Mouse (Mus musculus): ENCODE data around the gene Pde4b.

The Pde4b gene

DNA sequence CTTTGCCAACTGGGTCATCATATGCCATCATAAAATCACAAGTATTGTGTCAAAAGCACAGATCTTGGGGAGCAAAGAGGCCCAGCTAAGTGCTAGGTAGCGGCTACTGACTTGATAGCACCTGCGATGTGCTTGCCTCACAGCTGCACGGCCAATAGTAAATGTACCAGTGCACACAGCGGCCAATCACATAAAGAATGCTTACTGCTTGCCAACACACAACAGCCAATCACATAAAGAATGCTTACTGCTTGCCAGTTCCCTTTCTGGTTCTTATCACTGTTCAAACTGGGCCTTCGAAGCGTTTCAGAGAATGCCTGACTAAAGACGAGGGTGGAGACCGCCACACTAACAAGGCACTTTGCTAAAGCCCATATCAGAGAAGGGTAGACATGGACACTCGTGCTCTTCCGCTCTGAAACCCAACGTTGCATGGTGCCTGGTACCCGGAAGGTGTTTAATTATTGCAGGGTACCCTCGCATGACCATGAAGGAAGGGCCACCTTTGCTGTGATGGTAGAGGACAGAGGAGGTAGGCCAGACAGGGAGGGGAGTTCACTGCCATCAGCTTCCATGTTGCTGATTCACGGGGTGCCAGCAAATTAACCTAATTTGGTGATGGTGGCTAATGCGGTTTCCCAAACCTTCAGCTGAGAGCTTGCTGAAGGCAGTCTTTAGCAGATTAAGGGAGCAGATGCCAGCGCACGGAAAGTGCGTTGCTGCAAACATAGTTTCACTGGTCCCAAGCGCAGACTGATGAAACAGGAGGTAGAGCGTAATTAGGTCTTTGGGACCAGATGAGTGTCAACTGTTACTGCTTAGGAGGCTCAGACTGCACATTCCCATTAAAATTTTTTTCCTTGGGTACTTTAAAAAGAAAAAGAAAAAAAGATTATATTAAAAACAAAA, 409.2 kb downstream of the Pde4b start:
- in situ Hi-C loops (cut with MboI; ENCODE audit: unreplicated experiment in 2 of 2) = loop anchor here (5.0 to 25.0 kb wide), 4 partner anchors 156 to 859 kb away; partner anchors contain the start of gene Leprot (in 1 of the 2)

DNA sequence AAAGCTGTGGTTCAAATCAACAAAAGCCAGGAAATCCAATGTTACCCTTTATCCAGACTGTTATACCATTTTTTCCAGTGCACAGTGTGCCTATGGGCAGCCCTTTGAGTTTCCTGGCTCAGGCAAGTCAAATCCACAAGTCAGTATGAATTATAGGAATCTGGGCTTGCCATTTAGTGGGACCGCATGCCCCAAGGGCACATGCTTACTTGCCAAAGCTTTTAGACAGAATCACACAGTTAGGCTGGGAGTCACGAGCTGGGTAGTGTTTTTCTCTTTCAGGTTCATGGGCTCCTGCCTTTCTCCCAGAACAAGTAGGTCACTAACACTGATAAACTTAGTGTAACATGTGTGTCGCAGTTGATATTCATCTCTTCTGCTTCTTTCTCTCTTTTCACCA, 409.9 kb downstream of the Pde4b start:
- in situ Hi-C loops (cut with MboI; ENCODE audit: unreplicated experiment in 2 of 2) = loop anchor here (5.0 to 25.0 kb wide), 4 partner anchors 155 to 860 kb away; partner anchors contain the start of gene Leprot (in 1 of the 2)

DNA sequence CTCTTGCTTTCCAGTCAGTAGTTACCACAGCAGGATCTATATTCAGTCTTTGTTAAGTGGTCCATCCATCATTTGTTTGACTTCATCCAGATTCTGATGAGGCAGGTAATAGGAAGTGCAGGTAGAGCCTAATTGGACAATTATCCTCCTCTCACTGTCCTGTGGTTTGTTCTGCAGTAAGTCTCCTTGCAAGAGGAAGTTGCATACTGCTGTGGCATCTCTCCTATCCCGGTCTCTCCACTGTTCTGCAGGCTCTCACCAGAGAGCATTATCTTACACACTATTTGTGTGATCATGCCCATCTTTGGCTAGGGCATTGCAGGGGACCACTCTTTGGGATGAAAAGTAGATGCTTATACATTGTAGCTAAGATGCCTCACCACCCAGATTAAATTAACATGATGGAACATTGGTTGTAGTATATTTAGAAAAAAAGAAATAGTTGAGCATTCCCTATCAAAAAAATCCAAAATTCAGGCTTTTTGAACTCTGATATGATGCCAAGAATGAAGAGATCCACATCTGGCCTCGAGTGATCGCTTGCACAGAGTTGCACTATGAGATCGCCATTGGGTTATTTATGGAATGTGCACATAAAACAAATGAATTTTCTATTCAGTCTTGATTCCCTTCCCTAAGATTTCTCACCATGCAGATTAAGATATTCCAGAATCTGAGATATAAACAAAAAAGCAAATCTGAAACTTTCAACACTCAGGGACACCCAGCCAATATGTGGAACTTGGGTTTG, 411.0 kb downstream of the Pde4b start:
- in situ Hi-C loops (cut with MboI; ENCODE audit: unreplicated experiment in 2 of 2) = loop anchor here (5.0 to 25.0 kb wide), 4 partner anchors 154 to 861 kb away; partner anchors contain the start of gene Leprot (in 1 of the 2)

DNA sequence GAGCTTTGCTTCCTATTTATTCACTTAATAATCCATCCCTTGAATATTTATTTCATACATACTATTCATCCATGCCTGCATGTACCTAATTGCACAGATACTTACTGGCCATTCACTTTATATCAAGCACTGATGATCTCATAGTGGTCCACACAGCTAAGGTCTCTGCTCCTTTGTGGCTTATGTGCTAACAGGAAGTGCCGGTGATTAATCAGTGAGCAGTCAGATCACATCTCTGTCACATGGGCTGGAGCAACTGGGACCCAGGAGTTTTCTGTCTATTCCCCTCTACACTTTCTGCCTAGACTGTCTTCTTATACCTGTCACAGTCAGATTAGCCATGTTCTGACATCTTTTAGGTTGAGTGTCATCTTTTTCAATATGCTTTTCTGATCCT, 411.6 kb downstream of the Pde4b start:
- in situ Hi-C loops (cut with MboI; ENCODE audit: unreplicated experiment in 2 of 2) = loop anchor here (5.0 to 25.0 kb wide), 4 partner anchors 153 to 862 kb away; partner anchors contain the start of gene Leprot (in 1 of the 2)

DNA sequence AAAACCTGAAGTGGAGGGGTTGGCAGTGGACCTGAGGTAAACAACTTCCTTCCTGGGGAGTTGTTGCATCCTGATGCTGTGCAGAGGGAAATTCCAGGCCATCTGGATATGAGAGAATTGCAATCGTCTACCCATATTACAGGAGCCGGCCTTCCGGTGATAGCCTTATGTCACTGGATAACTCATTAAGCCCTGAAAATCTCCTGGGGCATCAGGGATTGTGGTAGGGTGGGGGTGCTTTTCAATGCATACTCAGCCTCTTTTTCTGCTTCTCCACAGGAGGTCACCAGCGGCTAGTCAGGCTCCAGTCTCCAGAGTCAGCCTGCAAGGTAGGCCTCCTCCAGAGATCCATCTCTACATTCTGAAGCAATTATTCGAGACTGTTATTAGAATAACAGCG, 418.4 kb downstream of the Pde4b start:
- in situ Hi-C loops (cut with MboI; ENCODE audit: unreplicated experiment in 2 of 2) = loop anchor here (10.0 to 25.0 kb wide), 3 partner anchors 619 to 1318 kb away; no protein-coding TSS in a partner anchor

DNA sequence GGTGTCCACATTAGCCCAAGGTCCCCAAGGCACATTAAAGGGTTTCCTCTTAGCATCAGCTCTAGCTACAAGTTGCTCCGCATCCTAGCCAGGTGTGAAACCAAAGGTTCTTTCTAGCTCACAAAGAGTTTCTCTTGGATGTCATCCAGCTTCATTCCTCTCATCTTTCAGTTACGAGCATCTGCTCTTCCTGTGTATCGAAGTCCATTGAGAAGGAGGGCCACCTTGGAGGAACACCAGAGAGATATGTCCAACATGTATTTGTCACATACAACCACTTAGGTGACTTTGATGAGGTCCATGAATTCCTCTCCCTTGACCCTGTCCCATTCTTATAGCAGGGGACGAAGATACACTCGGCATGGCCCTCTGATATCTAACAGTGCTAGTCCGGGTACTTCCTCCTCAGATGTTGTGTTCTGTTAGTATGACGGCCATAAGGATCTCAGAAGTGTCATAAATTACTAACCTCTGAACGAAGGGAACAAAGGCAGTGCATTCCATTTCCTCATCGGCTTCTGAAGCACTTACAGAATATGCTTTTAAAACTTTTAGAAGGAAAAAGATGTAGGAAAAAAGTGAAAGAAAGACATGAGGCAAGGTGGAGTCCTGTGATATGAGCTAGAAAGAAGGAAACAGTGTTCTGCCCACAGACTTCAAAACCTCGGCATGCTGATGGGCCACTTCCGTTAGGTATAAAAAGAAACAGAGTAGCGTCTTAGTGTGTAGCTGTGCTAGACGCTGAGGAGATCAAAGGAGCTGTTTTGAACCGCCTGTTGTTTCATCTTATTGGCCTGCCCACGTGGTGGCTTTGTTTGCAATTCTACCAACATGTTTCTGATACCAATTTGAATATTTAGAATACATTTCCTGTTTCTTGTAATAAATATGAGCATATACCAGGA, 419.3 kb downstream of the Pde4b start:
- in situ Hi-C loops (cut with MboI; ENCODE audit: unreplicated experiment in 2 of 2) = loop anchor here (10.0 to 25.0 kb wide), 3 partner anchors 618 to 1319 kb away; no protein-coding TSS in a partner anchor

DNA sequence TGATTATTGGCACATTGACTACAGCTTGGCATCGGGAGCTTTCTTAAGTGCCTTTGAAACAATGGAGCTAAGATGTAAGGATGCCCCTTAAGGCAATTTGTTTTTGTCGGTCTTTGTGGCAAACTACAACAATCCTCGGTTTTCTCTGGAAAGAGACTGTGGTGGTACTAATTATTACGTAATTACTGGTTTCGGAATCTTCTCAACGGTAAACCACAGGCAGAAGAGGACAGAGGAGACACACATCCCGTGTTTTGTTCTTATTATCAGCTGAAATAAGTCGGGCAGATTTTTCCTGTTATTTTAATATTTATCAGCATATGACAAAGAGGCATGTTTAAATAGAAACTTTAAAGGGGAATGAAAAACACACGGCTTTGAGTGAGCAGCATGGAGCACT, 420.0 kb downstream of the Pde4b start:
- in situ Hi-C loops (cut with MboI; ENCODE audit: unreplicated experiment in 2 of 2) = loop anchor here (10.0 to 25.0 kb wide), 3 partner anchors 617 to 1320 kb away; no protein-coding TSS in a partner anchor

DNA sequence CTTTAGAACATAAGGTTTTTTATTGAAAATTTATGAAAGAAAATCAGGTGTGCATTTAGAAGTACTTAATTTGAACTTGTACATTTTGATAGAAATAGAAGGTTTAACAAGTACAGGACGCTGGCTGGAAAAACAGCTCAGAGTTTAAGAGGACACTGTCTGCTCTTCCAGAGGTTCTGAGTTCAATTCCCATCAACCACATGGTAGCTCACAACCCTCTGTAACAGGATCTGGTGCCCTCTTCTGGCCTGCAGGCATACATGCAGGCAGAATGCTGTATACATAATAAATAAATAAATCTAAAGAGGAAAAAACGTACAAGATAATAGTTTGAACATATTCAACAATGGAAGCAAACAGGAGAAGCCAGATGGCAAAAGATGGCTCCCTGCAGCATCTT, 420.4 kb downstream of the Pde4b start:
- in situ Hi-C loops (cut with MboI; ENCODE audit: unreplicated experiment in 2 of 2) = loop anchor here (10.0 to 25.0 kb wide), 3 partner anchors 617 to 1320 kb away; no protein-coding TSS in a partner anchor

DNA sequence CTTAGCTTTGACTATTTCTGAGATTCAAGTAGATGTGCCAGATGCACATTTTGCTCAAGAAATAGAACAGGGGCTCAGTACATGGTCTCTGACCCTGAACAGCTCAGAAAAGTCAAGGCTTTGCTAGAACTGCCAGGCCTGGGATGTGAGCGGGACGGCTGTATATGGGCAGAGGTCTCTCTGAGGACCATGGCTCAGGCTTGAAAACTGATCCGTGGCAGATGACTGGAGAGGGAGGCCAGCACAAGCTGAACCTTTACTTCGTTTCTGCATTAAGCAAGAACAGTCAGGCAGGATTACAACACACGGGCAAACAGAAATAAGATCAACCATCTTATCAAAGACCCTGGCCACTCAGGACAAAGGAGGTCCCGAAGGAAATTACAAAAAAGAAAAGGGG, 422.7 kb downstream of the Pde4b start:
- in situ Hi-C loops (cut with MboI; ENCODE audit: unreplicated experiment in 2 of 2) = loop anchor here (5.0 to 25.0 kb wide), 5 partner anchors 62 to 1325 kb away; no protein-coding TSS in a partner anchor

DNA sequence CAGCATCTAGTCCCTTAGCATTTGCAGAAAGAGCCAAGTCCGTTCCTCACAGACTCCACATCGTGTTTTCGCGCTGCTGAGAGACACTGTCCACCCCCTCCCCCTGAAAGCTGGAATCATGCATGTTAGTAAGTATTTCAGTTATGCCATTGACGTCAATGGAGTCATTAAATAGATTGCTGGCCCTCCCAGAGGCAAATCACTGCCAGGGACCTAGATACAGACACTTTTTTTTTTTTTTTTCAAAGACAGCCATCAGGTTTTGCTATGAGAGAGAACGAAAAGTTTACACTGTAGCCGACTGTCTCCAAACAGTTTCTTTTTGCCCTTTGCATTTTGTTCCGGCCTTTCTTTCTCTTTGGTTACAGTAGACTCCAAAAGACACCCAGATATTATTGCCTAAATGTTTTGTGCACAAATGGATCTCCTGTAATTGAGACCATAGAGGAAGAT, 423.6 kb downstream of the Pde4b start:
- in situ Hi-C loops (cut with MboI; ENCODE audit: unreplicated experiment in 2 of 2) = loop anchor here (5.0 to 25.0 kb wide), 5 partner anchors 61 to 1326 kb away; no protein-coding TSS in a partner anchor

DNA sequence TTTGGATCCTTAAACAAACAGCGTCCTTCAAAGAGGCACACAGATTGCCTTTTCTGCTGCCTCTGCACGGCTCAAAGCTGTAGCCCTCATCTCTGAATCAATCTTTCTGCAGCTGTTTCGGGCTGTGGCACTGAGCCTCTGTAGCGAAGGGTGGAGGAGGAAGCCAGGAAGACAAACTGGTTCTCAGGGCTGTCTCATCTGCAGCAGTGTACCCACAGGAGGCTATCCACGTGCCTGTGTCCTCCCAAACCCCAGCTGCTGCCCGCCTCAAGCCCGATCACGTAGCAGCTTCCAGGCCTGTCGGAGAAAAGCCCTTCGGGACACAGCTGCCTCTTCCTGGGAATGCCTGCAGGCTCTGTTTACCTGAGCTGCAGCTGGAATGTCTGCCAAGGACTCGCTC, 424.2 kb downstream of the Pde4b start:
- in situ Hi-C loops (cut with MboI; ENCODE audit: unreplicated experiment in 2 of 2) = loop anchor here (5.0 to 25.0 kb wide), 5 partner anchors 61 to 1327 kb away; no protein-coding TSS in a partner anchor

DNA sequence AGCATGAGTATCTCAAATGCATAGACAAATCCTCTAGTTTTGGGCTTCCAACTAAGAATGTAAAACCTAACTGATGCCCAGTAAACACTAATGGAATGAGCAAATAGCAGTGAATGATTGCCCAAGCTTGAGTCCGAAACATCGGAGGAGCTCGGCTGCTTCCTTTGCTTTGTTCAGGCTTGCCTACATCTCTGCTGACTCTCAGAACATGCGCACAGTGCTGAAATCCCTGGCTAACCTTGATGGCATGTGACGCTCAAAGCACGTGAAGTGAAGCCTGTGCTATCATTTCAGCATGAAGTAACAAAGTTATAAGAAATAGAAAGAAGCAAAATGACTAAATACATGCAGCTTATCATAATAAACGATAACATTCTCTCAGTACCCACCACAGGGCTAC, 425.6 kb downstream of the Pde4b start:
- in situ Hi-C loops (cut with MboI; ENCODE audit: unreplicated experiment in 2 of 2) = loop anchor here (5.0 to 25.0 kb wide), 5 partner anchors 59 to 1328 kb away; no protein-coding TSS in a partner anchor

DNA sequence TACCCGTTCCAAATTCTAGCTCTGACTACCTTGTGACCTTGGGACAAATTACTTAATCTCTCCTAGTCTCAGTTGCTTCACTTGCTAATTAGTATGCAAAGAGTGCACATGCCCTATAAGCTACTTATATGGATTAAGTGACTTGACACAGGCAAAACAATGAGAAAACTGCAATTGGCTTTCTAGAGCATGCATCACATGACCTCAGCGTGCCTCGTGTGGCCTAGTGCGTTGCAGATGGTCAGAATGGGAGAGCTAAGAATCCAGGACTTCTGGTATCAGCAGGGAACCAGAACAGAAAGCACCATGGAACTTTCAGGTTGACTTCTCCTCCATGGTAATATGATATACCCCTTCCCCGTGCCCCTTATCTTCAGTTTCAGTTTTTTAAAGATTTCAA, 426.2 kb downstream of the Pde4b start:
- in situ Hi-C loops (cut with MboI; ENCODE audit: unreplicated experiment in 2 of 2) = loop anchor here (5.0 to 25.0 kb wide), 5 partner anchors 59 to 1329 kb away; no protein-coding TSS in a partner anchor

DNA sequence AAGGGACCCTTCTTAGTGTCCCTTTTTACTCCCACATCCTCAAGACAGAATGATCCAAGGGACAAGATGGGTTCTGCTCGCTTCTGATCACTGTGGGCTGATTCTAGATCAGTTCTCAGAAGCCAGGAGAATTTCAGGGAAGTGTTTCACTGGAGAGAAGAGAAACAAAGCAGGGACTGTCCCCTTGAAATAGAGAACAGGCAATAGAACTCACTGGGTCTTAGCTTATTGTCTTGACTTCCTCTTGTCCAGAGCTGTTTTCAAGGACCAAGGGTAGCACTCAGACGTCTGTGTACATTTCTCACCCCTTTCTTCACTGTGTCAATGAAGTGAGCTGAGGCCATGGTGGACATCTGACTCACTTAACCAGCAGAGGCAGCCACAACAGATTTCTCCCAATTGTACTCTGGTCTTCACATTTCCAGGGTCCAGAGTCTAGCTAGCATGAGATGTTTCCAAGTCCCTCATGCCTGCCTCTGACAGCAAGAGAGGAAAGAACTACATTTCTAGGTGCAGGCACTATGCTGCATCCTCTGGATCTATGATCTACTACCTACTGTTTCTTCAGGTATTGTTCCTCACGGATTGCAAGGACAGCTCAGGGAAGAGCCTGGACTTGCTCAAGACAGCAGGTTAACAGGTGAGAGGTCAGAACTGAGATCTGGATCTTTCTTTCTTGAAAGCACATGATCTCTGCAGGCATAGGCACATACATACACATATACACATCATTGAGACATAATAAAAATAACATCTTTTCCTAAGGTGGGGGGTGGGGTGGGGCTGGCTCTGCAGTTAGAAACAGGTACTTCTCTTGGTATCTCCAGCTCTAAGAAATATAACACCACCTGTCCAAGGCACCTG, 427.9 kb downstream of the Pde4b start:
- in situ Hi-C loops (cut with MboI; ENCODE audit: unreplicated experiment in 2 of 2) = loop anchor here (5.0 to 25.0 kb wide), 5 partner anchors 57 to 1330 kb away; no protein-coding TSS in a partner anchor

DNA sequence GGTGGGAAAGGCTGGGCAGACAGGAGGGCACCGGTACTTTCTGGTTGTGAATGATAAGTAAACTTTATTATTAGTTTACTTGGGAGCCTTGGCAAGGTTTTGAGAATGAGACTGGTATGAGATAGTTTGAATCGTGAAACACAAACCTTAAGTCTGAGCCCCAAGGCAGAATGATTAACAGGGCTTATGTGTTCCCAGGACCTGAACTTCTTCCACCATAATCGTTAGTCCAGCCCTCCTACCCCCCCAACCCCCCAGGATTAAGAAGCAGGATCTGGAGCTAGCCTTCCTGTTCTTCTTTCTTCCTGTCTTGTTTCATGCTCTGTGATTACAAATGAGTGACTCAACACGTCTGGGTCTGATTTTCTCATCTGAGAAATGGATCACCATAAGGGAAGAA, 429.1 kb downstream of the Pde4b start:
- in situ Hi-C loops (cut with MboI; ENCODE audit: unreplicated experiment in 2 of 2) = loop anchor here (10.0 to 25.0 kb wide), 4 partner anchors 1222 to 1332 kb away; no protein-coding TSS in a partner anchor

DNA sequence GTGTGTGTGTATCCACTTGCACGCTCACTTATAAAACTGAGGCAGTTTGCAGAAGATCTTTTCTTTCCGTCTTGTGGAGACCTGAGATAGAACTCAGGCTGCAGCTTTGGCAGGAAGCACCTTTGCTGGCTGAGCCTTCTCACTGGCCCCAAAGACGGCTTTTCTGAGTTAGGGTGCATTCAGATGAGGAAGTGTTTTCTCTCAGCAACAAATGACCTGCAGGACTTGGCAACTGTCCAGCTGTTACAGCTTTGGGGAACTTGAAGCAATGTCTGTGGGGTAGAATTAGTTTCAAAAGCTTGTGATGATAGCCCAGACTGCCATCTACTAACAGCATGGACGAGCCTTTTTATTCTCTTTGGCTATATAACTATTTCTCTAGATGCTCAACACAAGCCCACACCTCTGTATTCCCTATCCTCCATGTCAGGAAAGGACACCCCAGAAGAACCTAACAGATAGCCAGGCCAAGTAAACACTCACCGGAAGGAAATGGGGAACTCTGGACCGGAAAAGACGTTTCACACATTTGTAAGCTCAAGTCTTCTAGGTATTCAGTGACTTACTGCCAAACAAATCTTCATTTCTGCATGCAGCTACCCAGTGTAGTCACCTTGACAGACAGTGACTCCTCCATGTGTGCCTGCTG, 429.8 kb downstream of the Pde4b start:
- in situ Hi-C loops (cut with MboI; ENCODE audit: unreplicated experiment in 2 of 2) = loop anchor here (10.0 to 25.0 kb wide), 4 partner anchors 1222 to 1332 kb away; no protein-coding TSS in a partner anchor

DNA sequence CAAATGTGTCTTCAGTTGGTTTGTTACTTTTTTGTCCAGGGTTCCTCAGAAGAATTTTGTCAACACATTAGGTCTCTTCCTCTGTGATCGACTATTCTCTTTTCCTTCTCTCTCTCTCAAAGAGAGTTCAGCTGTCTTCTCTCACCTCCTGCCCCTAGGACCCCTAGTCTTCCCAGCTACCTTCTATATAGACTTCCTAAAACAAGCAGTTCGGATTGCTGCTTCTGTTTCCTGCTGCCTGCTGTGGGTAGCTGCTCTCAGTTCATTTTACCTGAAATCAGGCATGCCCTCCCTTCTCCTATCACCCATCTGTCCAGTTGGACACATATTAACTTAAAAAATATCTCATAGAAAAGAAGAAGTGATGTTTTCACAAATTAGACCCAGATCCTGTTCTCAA, 430.3 kb downstream of the Pde4b start:
- in situ Hi-C loops (cut with MboI; ENCODE audit: unreplicated experiment in 2 of 2) = loop anchor here (10.0 to 25.0 kb wide), 4 partner anchors 1223 to 1333 kb away; no protein-coding TSS in a partner anchor
